In genomic region chr7:24480986-24481473, GRCm38 (mm10) we compare ENCODE assay signal across 10 mouse cellular contexts. TPM values are rescaled to one million over a fixed set of nuclear protein-coding genes. Genes with fewer than 3 reads are reported as not detected.
DNase-seq lines count a peak whose midpoint lies in the region; ATAC-seq and TF ChIP-seq lines count a peak whose summit lies in the region.
"Had no signal": no experiment of that assay in that cellular context is flagged by ENCODE, and none has a peak within 500 bp of the region (broad histone marks: within the 10 kb centered on the region; RNA-seq: fewer than 3 reads in every experiment).

No protein-coding gene starts in this region.

- peaks cover 5% of the 10 kb centered on the region; the same call in 1 of the 2 replicates for H3K36me3 ChIP-seq in E14TG2a.4 (ENCODE audit: insufficient read depth, low read length)
- no peaks in the 10 kb centered on the region for H3K36me3 ChIP-seq in heart, postnatal 0 days (replicated peaks; ENCODE audit: control insufficient read depth, insufficient read depth, low read length)
- H3K36me3 ChIP-seq in megakaryocyte, embryonic 14.5 days (replicated peaks; ENCODE audit: low read length) = no peaks in the 10 kb centered on the region

- intact Hi-C loops in gastrocnemius, adult 2 months (cut with DNase I) = loop anchor here (2.0 to 5.0 kb wide), 2 partner anchors 24 to 66 kb away; partner anchors contain the start of genes Pinlyp and Xrcc1

- H3K4me3 ChIP-seq in gastrocnemius, adult 2 months = peak overlapping the region; percentile 84
- peak overlapping the region; percentile 88 for H3K4me3 ChIP-seq in E14TG2a.4 (replicated peaks; ENCODE audit: low read length)
- H3K4me3 ChIP-seq in heart, postnatal 0 days (ENCODE audit: low read depth, low read length) = peak overlapping the region; percentile 62
- peak overlapping the region; percentile 94 for H3K4me3 ChIP-seq in megakaryocyte, embryonic 14.5 days (replicated peaks)

- no peak for TF ChIP-seq EP300 in heart, postnatal 0 days (IDR thresholded peaks at IDR 0.05; ENCODE audit: low read depth)

- no peak for DNase-seq in gastrocnemius, adult 2 months
- no peak for DNase-seq in gastrocnemius, postnatal 10 days
- DNase-seq in heart, postnatal 0 days (ENCODE audit: low spot score) = no peak
- DNase-seq in frontal cortex, postnatal 14 days (ENCODE audit: low spot score in 2 of 2) = no peak
- DNase-seq in lung, adult 18-20 months = no peak

- no peak for ATAC-seq in heart, postnatal 0 days (ENCODE audit: insufficient read depth, low read depth)
- ATAC-seq in erythroid progenitor cell, adult 5-6 weeks (replicated peaks; ENCODE audit: low FRiP score, poor library complexity, severe bottlenecking) = no peak

- WGBS in heart, postnatal 0 days = 15% methylated on average over 14 of the region's 14 CpGs

- peak overlapping the region; percentile 88 for H3K4me2 ChIP-seq in heart, postnatal 0 days (ENCODE audit: low read depth, low read length)

- peaks cover 6% of the 10 kb centered on the region for H3K9me3 ChIP-seq in E14TG2a.4 (ENCODE audit: low read length)
- H3K9me3 ChIP-seq in heart, postnatal 0 days (replicated peaks; ENCODE audit: control insufficient read depth, low read length) = no peaks in the 10 kb centered on the region
- peaks cover 21% of the 10 kb centered on the region for H3K9me3 ChIP-seq in megakaryocyte, embryonic 14.5 days

- H3K27ac ChIP-seq in gastrocnemius, adult 2 months = peak overlapping the region; percentile 58
- no peak overlapping the region for H3K27ac ChIP-seq in heart, postnatal 0 days (ENCODE audit: low read depth)

- H3K4me1 ChIP-seq in E14TG2a.4 (replicated peaks; ENCODE audit: low read depth, low read length) = peaks cover 49% of the 10 kb centered on the region
- H3K4me1 ChIP-seq in heart, postnatal 0 days (ENCODE audit: control insufficient read depth, insufficient read depth) = peaks cover 6% of the 10 kb centered on the region; the same call in 1 of the 2 replicates
- peaks cover 22% of the 10 kb centered on the region for H3K4me1 ChIP-seq in megakaryocyte, embryonic 14.5 days

- peaks cover 80% of the 10 kb centered on the region for H3K27me3 ChIP-seq in E14TG2a.4 (ENCODE audit: insufficient read depth, low read length)
- H3K27me3 ChIP-seq in heart, postnatal 0 days (ENCODE audit: control insufficient read depth, insufficient read depth, low read length) = peaks cover 35% of the 10 kb centered on the region
- peaks cover 84% of the 10 kb centered on the region for H3K27me3 ChIP-seq in megakaryocyte, embryonic 14.5 days (replicated peaks)

- no peak for TF ChIP-seq CTCF in gastrocnemius, adult 2 months (IDR thresholded peaks at IDR 0.05)
- no peak for TF ChIP-seq CTCF in E14TG2a.4 (conservative IDR thresholded peaks at IDR 0.05; ENCODE audit: low read length)
- TF ChIP-seq CTCF in heart, postnatal 0 days (IDR thresholded peaks at IDR 0.05; ENCODE audit: low read depth) = no peak

- no peak overlapping the region for H3K9ac ChIP-seq in heart, postnatal 0 days (replicated peaks; ENCODE audit: low read depth, low read length)

RNA-seq across cellular contexts. Expression of gene Cadm4, which starts 0.8 kb away (rescaled TPM):
- total RNA-seq in gastrocnemius, adult 2 months (2021) = 1 to 10 TPM; 2.4 to 2.8 TPM
- total RNA-seq in gastrocnemius, postnatal 10 days (2021) = 10 to 100 TPM; 14.7 to 17.4 TPM
- 14.3 and 30.5 TPM in 2 replicates for total RNA-seq in heart, postnatal 0 days (2014; rRNA removed; ENCODE audit: low replicate concordance)
- 4.1 and 4.2 TPM in 2 replicates for polyA plus RNA-seq in heart, postnatal 0 days (2015; fragmentation: Nextera tagmentation; extraction: Ambion mirVana)
- polyA plus RNA-seq in megakaryocyte, embryonic 14.5 days (2012; ENCODE audit: insufficient read depth, low replicate concordance) = not detected in 2 replicates
- not detected in 2 replicates for total RNA-seq in erythroid progenitor cell, adult 5-6 weeks (2015; ENCODE audit: low replicate concordance)
- total RNA-seq in erythroid progenitor cell, adult 5-6 weeks (2017; ENCODE audit: low replicate concordance) = not detected in 2 replicates
- total RNA-seq: neutrophil, adult 5-6 weeks had no signal

RNA-seq across cellular contexts. Expression of gene Plaur, which starts 18.7 kb away (rescaled TPM):
- 1 to 10 TPM in 1 of 2 experiments, under 1 TPM in 1; 0.89 to 1.3 TPM for total RNA-seq in gastrocnemius, adult 2 months (2021)
- total RNA-seq in gastrocnemius, postnatal 10 days (2021) = 1 to 10 TPM; 2.0 to 3.0 TPM
- 13.1 and 16.0 TPM in 2 replicates for total RNA-seq in heart, postnatal 0 days (2014; rRNA removed; ENCODE audit: low replicate concordance)
- 6.1 and 6.5 TPM in 2 replicates for polyA plus RNA-seq in heart, postnatal 0 days (2015; fragmentation: Nextera tagmentation; extraction: Ambion mirVana)
- 14.6 and 56.5 TPM in 2 replicates for polyA plus RNA-seq in megakaryocyte, embryonic 14.5 days (2012; ENCODE audit: insufficient read depth, low replicate concordance)
- 2.9 and 6.1 TPM in 2 replicates for total RNA-seq in erythroid progenitor cell, adult 5-6 weeks (2015; ENCODE audit: low replicate concordance)
- 1.1 and 7.2 TPM in 2 replicates for total RNA-seq in erythroid progenitor cell, adult 5-6 weeks (2017; ENCODE audit: low replicate concordance)

RNA-seq across cellular contexts. Expression of gene Zfp428, which starts 25.8 kb away (rescaled TPM):
- total RNA-seq in gastrocnemius, adult 2 months (2021) = 1 to 10 TPM; 3.5 to 6.5 TPM
- 10 to 100 TPM; 11.4 to 11.6 TPM for total RNA-seq in gastrocnemius, postnatal 10 days (2021)
- 24.8 and 36.3 TPM in 2 replicates for total RNA-seq in heart, postnatal 0 days (2014; rRNA removed; ENCODE audit: low replicate concordance)
- polyA plus RNA-seq in heart, postnatal 0 days (2015; fragmentation: Nextera tagmentation; extraction: Ambion mirVana) = 39.1 and 39.3 TPM in 2 replicates
- polyA plus RNA-seq in megakaryocyte, embryonic 14.5 days (2012; ENCODE audit: insufficient read depth, low replicate concordance) = 33.9 and 51.4 TPM in 2 replicates
- 0.84 TPM in 1 of 2 replicates, not detected in the other for total RNA-seq in erythroid progenitor cell, adult 5-6 weeks (2015; ENCODE audit: low replicate concordance)
- total RNA-seq in erythroid progenitor cell, adult 5-6 weeks (2017; ENCODE audit: low replicate concordance) = 2.0 TPM in 1 of 2 replicates, not detected in the other
- total RNA-seq: neutrophil, adult 5-6 weeks had no signal

RNA-seq across cellular contexts. Expression of gene Irgc1, which starts 28.9 kb away (rescaled TPM):
- total RNA-seq in gastrocnemius, adult 2 months (2021) = not detected
- total RNA-seq in gastrocnemius, postnatal 10 days (2021) = under 1 TPM in 1 of 2 experiments, not detected in 1; 0.21 TPM
- total RNA-seq in heart, postnatal 0 days (2014; rRNA removed; ENCODE audit: low replicate concordance) = not detected in 2 replicates
- polyA plus RNA-seq in heart, postnatal 0 days (2015; fragmentation: Nextera tagmentation; extraction: Ambion mirVana) = not detected in 2 replicates
- 0.28 TPM in 1 of 2 replicates, not detected in the other for polyA plus RNA-seq in megakaryocyte, embryonic 14.5 days (2012; ENCODE audit: insufficient read depth, low replicate concordance)
- not detected in 2 replicates for total RNA-seq in erythroid progenitor cell, adult 5-6 weeks (2015; ENCODE audit: low replicate concordance)
- not detected in 2 replicates for total RNA-seq in erythroid progenitor cell, adult 5-6 weeks (2017; ENCODE audit: low replicate concordance)
- total RNA-seq: CH12.LX had no signal

RNA-seq across cellular contexts. Expression of gene AC161166.1, which starts 31.2 kb away (rescaled TPM):
- total RNA-seq in gastrocnemius, adult 2 months (2021) = not detected
- total RNA-seq in gastrocnemius, postnatal 10 days (2021) = not detected
- not detected in 2 replicates for total RNA-seq in heart, postnatal 0 days (2014; rRNA removed; ENCODE audit: low replicate concordance)
- 0.10 and 0.19 TPM in 2 replicates for polyA plus RNA-seq in heart, postnatal 0 days (2015; fragmentation: Nextera tagmentation; extraction: Ambion mirVana)
- not detected in 2 replicates for polyA plus RNA-seq in megakaryocyte, embryonic 14.5 days (2012; ENCODE audit: insufficient read depth, low replicate concordance)
- total RNA-seq in erythroid progenitor cell, adult 5-6 weeks (2015; ENCODE audit: low replicate concordance) = not detected in 2 replicates
- not detected in 2 replicates for total RNA-seq in erythroid progenitor cell, adult 5-6 weeks (2017; ENCODE audit: low replicate concordance)
- total RNA-seq: neutrophil, adult 5-6 weeks had no signal
